Mouse (Mus musculus): ENCODE results near the gene Hist2h2aa1. TPM values are rescaled to one million over a fixed set of nuclear protein-coding genes. Genes with fewer than 3 reads are reported as not detected.

Gene Hist2h2aa1
- total and polyA plus RNA-seq, 3 experiments: 0.64 to 1,515 (median 113) TPM

DNA sequence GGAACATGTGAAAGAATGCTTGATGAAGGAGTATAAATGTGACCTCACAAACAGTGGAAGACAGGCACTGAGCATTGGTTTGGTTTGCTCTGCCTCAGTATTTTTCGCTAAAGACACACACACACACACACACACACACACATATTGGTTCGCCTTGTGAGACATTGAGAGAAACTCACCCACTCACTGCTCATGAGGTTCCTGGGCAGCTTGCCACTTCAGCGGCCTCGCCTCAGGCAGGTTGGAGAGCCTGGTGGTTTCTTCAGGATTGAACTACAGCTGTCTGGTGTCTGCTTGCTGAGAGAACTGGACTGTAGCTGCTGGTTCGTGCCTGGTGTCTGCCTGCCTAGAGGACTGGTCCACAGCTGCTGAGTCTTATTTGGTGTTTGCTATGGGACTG lies 14.9 kb downstream of the Hist2h2aa1 start:
- H3K27me3 ChIP-seq (replicated peaks): no peaks in the 10 kb centered on the region
- dilution Hi-C loops (cut with MboI; ENCODE audit: extremely low pct_ligation_motif_present, extremely low pct_unique_long_range_greater_than_20kb, low sequenced_read_pairs) (no loop called here), in situ Hi-C loops (cut with MboI; ENCODE audit: low pct_ligation_motif_present, low pct_unique_long_range_greater_than_20kb, low sequenced_read_pairs) (no loop called here)
- H3K4me2 ChIP-seq (ENCODE audit: insufficient read depth, low read depth, poor library complexity, severe bottlenecking): no peak overlapping the region
- H3K9ac ChIP-seq (ENCODE audit: insufficient read depth, low read depth): no peak overlapping the region
- 0 out of 2 replicates have a peak, but pooled peaks cover 6% of the 10 kb centered on the region for H3K79me2 ChIP-seq (replicated peaks; ENCODE audit: control insufficient read depth, extremely low read depth, insufficient read depth, poor library complexity, severe bottlenecking)
- no peak overlapping the region for H3K27ac ChIP-seq (ENCODE audit: insufficient read depth, low read depth)
- peaks cover 7 to 36% of the 10 kb centered on the region in 2 experiments for H3K4me1 ChIP-seq (ENCODE audit: control insufficient read depth in 1 of 2, insufficient read depth in 2 of 2)
- no peak for DNase-seq (ENCODE audit: extremely low read depth)
- H3K36me3 ChIP-seq (replicated peaks in 1 of 2; ENCODE audit: control insufficient read depth in 1 of 2, insufficient read depth in 1 of 2, low read length in 1 of 2): no peaks in the 10 kb centered on the region
- TF ChIP-seq NRF1 (IDR thresholded peaks at IDR 0.05; ENCODE audit: low read depth, low read length) (no peak), CHD2 (IDR thresholded peaks at IDR 0.05; ENCODE audit: low read length) (no peak), MAZ (IDR thresholded peaks at IDR 0.05; ENCODE audit: low read depth, low read length) (no peak), USF1 (IDR thresholded peaks at IDR 0.05; ENCODE audit: low read depth, low read length) (no peak), MXI1 (IDR thresholded peaks at IDR 0.05; ENCODE audit: low read depth, low read length) (no peak), ZKSCAN1 (IDR thresholded peaks at IDR 0.05; ENCODE audit: borderline replicate concordance, low read depth, low read length) (no peak), POLR2AphosphoS2 (IDR thresholded peaks at IDR 0.05; ENCODE audit: low read depth, low read length) (no peak), ELF1 (IDR thresholded peaks at IDR 0.05; ENCODE audit: low read depth, low read length) (no peak), MYC (IDR thresholded peaks at IDR 0.05; ENCODE audit: low read depth, low read length) (no peak)
- H3K4me3 ChIP-seq (replicated peaks in 1 of 3; ENCODE audit: low read depth in 2 of 3, low read length in 2 of 3, poor library complexity in 1 of 3): no peak overlapping the region
- H3K9me3 ChIP-seq (replicated peaks; ENCODE audit: low read length): no peaks in the 10 kb centered on the region

DNA sequence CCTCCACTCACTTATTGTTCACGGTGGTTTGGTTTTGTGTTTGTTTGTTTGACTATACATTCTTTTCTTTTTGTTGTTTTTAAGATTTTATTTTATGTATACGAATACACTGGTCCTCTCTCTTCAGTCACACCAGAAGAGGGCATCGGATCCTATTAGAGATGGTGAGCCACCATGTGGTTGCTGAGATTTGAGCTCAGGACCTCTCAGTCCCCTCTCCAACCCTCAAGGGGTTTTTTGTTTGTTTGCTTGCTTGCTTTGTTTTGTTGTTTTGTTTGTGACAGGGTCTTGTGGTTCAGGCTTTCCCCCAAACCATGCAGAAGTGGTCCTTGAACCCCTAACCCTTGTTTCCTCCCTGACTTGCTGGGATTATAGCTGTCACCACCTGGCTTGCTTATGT lies 16.3 kb downstream of the Hist2h2aa1 start:
- Histone ChIP-seq H3K27me3 (replicated peaks) (no peaks in the 10 kb centered on the region), H3K27ac (ENCODE audit: insufficient read depth, low read depth) (peak overlapping the region; percentile 98), H3K4me1 (ENCODE audit: control insufficient read depth in 1 of 2, insufficient read depth in 2 of 2) (peaks cover 0 to 37% of the 10 kb centered on the region in 2 experiments; a peak in 2 of 4 replicates), H3K36me3 (replicated peaks in 1 of 2; ENCODE audit: control insufficient read depth in 1 of 2, insufficient read depth in 1 of 2, low read length in 1 of 2) (no peaks in the 10 kb centered on the region), H3K79me2 (replicated peaks; ENCODE audit: control insufficient read depth, extremely low read depth, insufficient read depth, poor library complexity, severe bottlenecking) (0 out of 2 replicates have a peak, but pooled peaks cover 10% of the 10 kb centered on the region), H3K4me3 (replicated peaks in 1 of 3; ENCODE audit: low read depth in 2 of 3, low read length in 2 of 3, poor library complexity in 1 of 3) (peak overlapping the region; percentile 62 to 67 (median 63)), H3K4me2 (ENCODE audit: insufficient read depth, low read depth, poor library complexity, severe bottlenecking) (peak overlapping the region; percentile 81), H3K9ac (ENCODE audit: insufficient read depth, low read depth) (peak overlapping the region; percentile 85), H3K9me3 (replicated peaks; ENCODE audit: low read length) (no peaks in the 10 kb centered on the region)
- dilution Hi-C loops (cut with MboI; ENCODE audit: extremely low pct_ligation_motif_present, extremely low pct_unique_long_range_greater_than_20kb, low sequenced_read_pairs): no loop called here
- peak; percentile 43 for DNase-seq (ENCODE audit: extremely low read depth)
- in situ Hi-C loops (cut with MboI; ENCODE audit: low pct_ligation_motif_present, low pct_unique_long_range_greater_than_20kb, low sequenced_read_pairs): no loop called here
- TF ChIP-seq CHD2 (IDR thresholded peaks at IDR 0.05; ENCODE audit: low read length): no peak
- TF ChIP-seq MAX (IDR thresholded peaks at IDR 0.05; ENCODE audit: low read length): no peak
- no peak for TF ChIP-seq E2F4 (IDR thresholded peaks at IDR 0.05; ENCODE audit: insufficient replicate concordance, low read depth, low read length)
- no peak for TF ChIP-seq MAFK (IDR thresholded peaks at IDR 0.05; ENCODE audit: insufficient replicate concordance, low read length)
- no peak for TF ChIP-seq UBTF (IDR thresholded peaks at IDR 0.05; ENCODE audit: low read depth, low read length)
- no peak for TF ChIP-seq GABPA (IDR thresholded peaks at IDR 0.05; ENCODE audit: insufficient replicate concordance, low read depth, low read length)
- TF ChIP-seq PAX5 (IDR thresholded peaks at IDR 0.05; ENCODE audit: low read length): no peak
- no peak for TF ChIP-seq MEF2A (IDR thresholded peaks at IDR 0.05; ENCODE audit: borderline replicate concordance, low read depth, low read length)
- TF ChIP-seq USF2 (conservative IDR thresholded peaks at IDR 0.05; ENCODE audit: low read depth, low read length): no peak
- no peak for TF ChIP-seq EP300 (IDR thresholded peaks at IDR 0.05; ENCODE audit: low read length)
- TF ChIP-seq USF1 (IDR thresholded peaks at IDR 0.05; ENCODE audit: low read depth, low read length): no peak
- TF ChIP-seq ZNF384 (IDR thresholded peaks at IDR 0.05; ENCODE audit: low read depth, low read length): no peak
- no peak for TF ChIP-seq TBP (conservative IDR thresholded peaks at IDR 0.05; ENCODE audit: low read depth, low read length)
- peak; percentile 44; the same call in 1 of the 2 replicates for TF ChIP-seq SIN3A (IDR thresholded peaks at IDR 0.05; ENCODE audit: low read length)
- no peak for TF ChIP-seq POLR2AphosphoS2 (IDR thresholded peaks at IDR 0.05; ENCODE audit: low read depth, low read length)
- TF ChIP-seq NRF1 (IDR thresholded peaks at IDR 0.05; ENCODE audit: low read depth, low read length): no peak
- no peak; the same call in 1 of the 2 replicates for TF ChIP-seq ELF1 (IDR thresholded peaks at IDR 0.05; ENCODE audit: low read depth, low read length)
- TF ChIP-seq SMC3 (IDR thresholded peaks at IDR 0.05; ENCODE audit: low read depth, low read length): peak; percentile 18
- no peak for TF ChIP-seq MAZ (IDR thresholded peaks at IDR 0.05; ENCODE audit: low read depth, low read length)
- no peak for TF ChIP-seq POLR2A (IDR thresholded peaks at IDR 0.05; ENCODE audit: low read depth, low read length)
- TF ChIP-seq JUND (conservative IDR thresholded peaks at IDR 0.05; ENCODE audit: low read depth, low read length): no peak
- TF ChIP-seq NELFE (IDR thresholded peaks at IDR 0.05; ENCODE audit: low read depth, low read length): no peak
- no peak; the same call in 1 of the 2 replicates for TF ChIP-seq RAD21 (IDR thresholded peaks at IDR 0.05; ENCODE audit: low read depth, low read length)
- TF ChIP-seq CHD1 (IDR thresholded peaks at IDR 0.05; ENCODE audit: low read depth, low read length): no peak
- TF ChIP-seq MYC (IDR thresholded peaks at IDR 0.05; ENCODE audit: low read depth, low read length): peak; percentile 83
- no peak for TF ChIP-seq ZC3H11A (IDR thresholded peaks at IDR 0.05; ENCODE audit: low read depth, low read length)
- 0 out of 2 replicates have a peak, but pooled peaks have one; percentile 13 for TF ChIP-seq HCFC1 (IDR thresholded peaks at IDR 0.05; ENCODE audit: low read depth, low read length)
- TF ChIP-seq ZMIZ1 (IDR thresholded peaks at IDR 0.05; ENCODE audit: low read depth, low read length): no peak
- TF ChIP-seq CTCF (conservative IDR thresholded peaks at IDR 0.05 in 1 of 2, IDR thresholded peaks at IDR 0.05 in 1 of 2; ENCODE audit: low read depth in 2 of 2, low read length in 2 of 2): peak in 1 of 2 experiments; percentile 64; a peak in 2 of 4 replicates
- no peak for TF ChIP-seq TCF12 (IDR thresholded peaks at IDR 0.05; ENCODE audit: low read depth, low read length)
- no peak for TF ChIP-seq ETS1 (conservative IDR thresholded peaks at IDR 0.05; ENCODE audit: low read depth, low read length)

All from CH12.LX (cell line).